Mouse (Mus musculus) forebrain, embryonic 15.5 days (tissue): ENCODE measurements around the gene Neu3. TPM values are rescaled to one million over a fixed set of nuclear protein-coding genes. Genes with fewer than 3 reads are reported as not detected.

Source experiments
- ATAC-seq: fragments of 200-750 bp; cut with Nextera tagmentation; replicated peaks from 2 replicates; pipeline ENCODE4 v1.8.0; 2017; ENCODE audit warnings: mild to moderate bottlenecking, moderate TSS enrichment, moderate library complexity
- H3K27ac ChIP-seq: fragments of 300-500 bp; sonication (generic); replicated peaks from 2 replicates; pipeline ENCODE4 v1.5.1; 2015; ENCODE audit warnings: mild to moderate bottlenecking, inconsistent platforms
- H3K27me3 ChIP-seq: fragments of 300-500 bp; sonication (generic); 2 replicates; pipeline ENCODE4 v1.6.1; 2015; ENCODE audit warnings: inconsistent platforms
- H3K36me3 ChIP-seq: fragments of 300-500 bp; sonication (generic); 2 replicates; pipeline ENCODE4 v1.6.1; 2015; ENCODE audit warnings: mild to moderate bottlenecking, inconsistent platforms
- H3K4me1 ChIP-seq: fragments of 300-500 bp; sonication (generic); 2 replicates; pipeline ENCODE4 v1.6.1; 2015; ENCODE audit warnings: inconsistent platforms
- H3K4me2 ChIP-seq: fragments of 300-500 bp; sonication (generic); replicated peaks from 2 replicates; pipeline ENCODE4 v1.6.1; 2015; ENCODE audit warnings: mild to moderate bottlenecking, inconsistent platforms
- H3K4me3 ChIP-seq: fragments of 300-500 bp; sonication (generic); 2 replicates; pipeline ENCODE4 v1.5.1; 2015; ENCODE audit warnings: mild to moderate bottlenecking, inconsistent platforms
- H3K9ac ChIP-seq: fragments of 300-500 bp; sonication (generic); replicated peaks from 2 replicates; pipeline ENCODE4 v1.6.1; 2015; ENCODE audit warnings: mild to moderate bottlenecking, inconsistent platforms
- H3K9me3 ChIP-seq: fragments of 300-500 bp; sonication (generic); 2 replicates; pipeline ENCODE4 v1.6.1; 2016; ENCODE audit warnings: inconsistent platforms
- WGBS: fragments of 180-500 bp; shearing (Covaris S2); methylation state at CpG from one replicate; pipeline ENCODE4 v1.1.7; 2015; ENCODE audit warnings: mixed read lengths; 5-methylcytosine and 5-hydroxymethylcytosine counted together
- polyA plus RNA-seq: library from polyadenylated mRNA; unstranded; fragments of >200 nt; fragmentation: Nextera tagmentation; extraction: Ambion mirVana; gene quantifications from 2 replicates; pipeline ENCODE4 v1.2.1, GENCODE M21; 2015

The Neu3 gene
- polyA plus RNA-seq, 1 experiment from 2014 or later: 1.9 TPM

DNA sequence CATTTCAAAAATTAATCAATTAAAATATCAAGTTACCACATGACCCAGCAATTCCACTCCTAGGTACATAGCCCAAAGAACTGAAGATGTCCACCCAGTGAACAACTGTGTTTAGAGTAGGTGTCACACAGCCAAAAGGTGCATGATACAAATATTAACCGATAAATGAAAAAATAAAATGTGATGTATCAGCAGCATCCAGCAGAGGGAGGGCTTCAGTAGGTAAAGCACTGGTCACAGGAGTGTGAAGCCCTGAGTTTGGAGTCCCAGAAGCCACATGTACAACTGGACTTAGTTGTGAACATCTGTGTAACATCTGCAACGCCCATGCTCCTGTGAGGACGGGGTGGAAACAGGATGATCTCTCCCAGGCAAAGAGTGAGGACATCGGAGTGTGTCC lies 26.1 kb upstream of the Neu3 start:
- no peak for ATAC-seq
- Histone ChIP-seq H3K36me3 (peaks cover 3% of the 10 kb centered on the region; the same call in 1 of the 2 replicates), H3K4me2 (no peak overlapping the region), H3K4me3 (no peak overlapping the region), H3K9me3 (no peaks in the 10 kb centered on the region), H3K4me1 (peaks cover 28% of the 10 kb centered on the region), H3K27me3 (no peaks in the 10 kb centered on the region), H3K9ac (no peak overlapping the region), H3K27ac (no peak overlapping the region)
- 96% methylated on average over 4 of the region's 4 CpGs for WGBS

DNA sequence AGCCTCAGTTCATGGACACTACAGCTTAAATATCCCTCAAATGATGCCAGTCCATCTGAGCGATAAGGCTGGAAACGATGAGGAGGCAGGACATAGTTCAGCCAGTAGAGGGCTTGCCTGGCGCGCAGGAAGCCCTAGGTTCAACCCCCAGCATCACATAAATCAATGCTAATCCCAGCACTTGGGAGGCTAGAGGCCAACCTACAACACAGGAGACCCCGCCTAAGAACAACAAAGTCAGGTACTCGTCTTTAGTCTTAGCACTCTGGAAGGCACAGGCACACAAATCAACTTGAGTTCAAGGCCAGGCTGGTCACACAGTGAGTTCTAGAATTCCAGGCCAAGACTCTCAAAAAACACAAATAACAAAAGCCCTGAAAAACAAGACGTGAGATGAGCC lies 25.1 kb upstream of the Neu3 start:
- no peak for ATAC-seq
- Histone ChIP-seq H3K4me1 (peaks cover 28% of the 10 kb centered on the region), H3K36me3 (peaks cover 10% of the 10 kb centered on the region), H3K27me3 (no peaks in the 10 kb centered on the region), H3K9me3 (no peaks in the 10 kb centered on the region), H3K9ac (no peak overlapping the region), H3K4me2 (no peak overlapping the region), H3K27ac (no peak overlapping the region), H3K4me3 (no peak overlapping the region)
- WGBS: 93% methylated on average over 7 of the region's 7 CpGs

DNA sequence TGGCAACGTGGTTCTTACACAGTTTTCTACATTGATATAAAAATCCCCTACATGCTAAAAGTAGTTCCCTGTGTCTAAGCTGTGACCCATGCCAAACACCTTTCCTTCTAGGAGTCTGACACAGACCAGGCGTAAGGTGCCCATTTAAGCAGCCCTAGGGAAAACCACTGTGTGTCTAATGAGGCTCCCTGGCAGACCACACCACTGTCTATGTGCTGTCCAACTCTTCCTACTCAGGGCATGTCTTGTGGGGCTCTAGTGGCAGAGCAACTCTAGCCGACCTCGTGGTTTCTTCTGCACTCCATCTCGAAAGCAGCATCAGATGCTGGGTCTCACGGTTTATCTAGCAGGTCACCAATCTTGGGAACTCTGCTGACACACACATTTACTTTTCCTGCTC lies 23.4 kb upstream of the Neu3 start:
- ATAC-seq: no peak
- 90% methylated on average over 6 of the region's 6 CpGs for WGBS
- Histone ChIP-seq H3K4me2 (no peak overlapping the region), H3K9ac (no peak overlapping the region), H3K4me3 (no peak overlapping the region), H3K36me3 (peaks cover 21% of the 10 kb centered on the region), H3K4me1 (peaks cover 17% of the 10 kb centered on the region), H3K9me3 (no peaks in the 10 kb centered on the region), H3K27me3 (no peaks in the 10 kb centered on the region), H3K27ac (no peak overlapping the region)

DNA sequence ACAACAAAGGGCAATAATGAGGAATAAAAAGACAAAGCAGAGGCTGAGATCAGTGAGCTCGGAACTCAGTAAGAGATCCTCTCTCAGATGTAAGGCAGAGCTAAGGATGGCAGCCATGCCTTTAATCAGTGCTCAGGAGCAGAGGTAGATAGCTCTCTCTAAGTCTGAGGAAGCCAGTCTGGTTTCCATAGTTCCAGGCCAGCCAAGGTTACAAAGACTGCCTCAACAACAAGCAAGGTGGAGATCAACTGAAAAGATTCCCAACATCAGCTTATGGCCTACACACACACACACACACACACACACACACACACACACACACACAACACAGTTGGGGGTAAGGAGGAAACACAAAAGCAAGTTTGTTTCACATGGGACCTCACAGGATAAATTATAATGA lies 22.9 kb upstream of the Neu3 start:
- no peaks in the 10 kb centered on the region for H3K27me3 ChIP-seq
- peaks cover 12% of the 10 kb centered on the region for H3K4me1 ChIP-seq
- H3K36me3 ChIP-seq: peaks cover 26% of the 10 kb centered on the region
- H3K27ac ChIP-seq: no peak overlapping the region
- ATAC-seq: no peak
- no peak overlapping the region for H3K4me3 ChIP-seq
- WGBS: 48% methylated on average over 1 of the region's 1 CpGs
- H3K4me2 ChIP-seq: no peak overlapping the region
- H3K9me3 ChIP-seq: no peaks in the 10 kb centered on the region
- H3K9ac ChIP-seq: no peak overlapping the region

DNA sequence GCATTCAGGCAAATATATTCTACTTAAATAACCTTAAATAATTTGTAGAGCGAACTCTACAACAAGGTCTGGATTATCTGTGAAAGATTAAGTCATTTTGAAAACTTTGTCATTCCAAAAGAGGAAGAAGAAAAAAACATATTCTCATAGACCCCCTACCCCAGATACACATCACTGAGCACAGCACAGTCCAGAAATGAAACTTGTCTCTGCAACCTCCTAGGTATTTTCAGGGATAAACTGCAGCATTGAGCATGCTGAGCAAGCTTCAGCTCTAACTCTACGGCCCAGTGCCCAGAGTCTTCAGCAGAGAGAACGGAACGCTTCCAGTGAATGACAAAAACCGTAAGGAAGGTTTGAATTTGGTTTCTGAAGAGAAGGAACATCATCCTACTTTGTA lies 22.3 kb upstream of the Neu3 start:
- H3K36me3 ChIP-seq: peaks cover 32% of the 10 kb centered on the region
- peaks cover 8% of the 10 kb centered on the region for H3K4me1 ChIP-seq
- 84% methylated on average over 5 of the region's 5 CpGs for WGBS
- no peak for ATAC-seq
- no peak overlapping the region for H3K4me2 ChIP-seq
- H3K27ac ChIP-seq: no peak overlapping the region
- no peak overlapping the region for H3K4me3 ChIP-seq
- H3K9me3 ChIP-seq: no peaks in the 10 kb centered on the region
- H3K9ac ChIP-seq: no peak overlapping the region
- H3K27me3 ChIP-seq: no peaks in the 10 kb centered on the region

DNA sequence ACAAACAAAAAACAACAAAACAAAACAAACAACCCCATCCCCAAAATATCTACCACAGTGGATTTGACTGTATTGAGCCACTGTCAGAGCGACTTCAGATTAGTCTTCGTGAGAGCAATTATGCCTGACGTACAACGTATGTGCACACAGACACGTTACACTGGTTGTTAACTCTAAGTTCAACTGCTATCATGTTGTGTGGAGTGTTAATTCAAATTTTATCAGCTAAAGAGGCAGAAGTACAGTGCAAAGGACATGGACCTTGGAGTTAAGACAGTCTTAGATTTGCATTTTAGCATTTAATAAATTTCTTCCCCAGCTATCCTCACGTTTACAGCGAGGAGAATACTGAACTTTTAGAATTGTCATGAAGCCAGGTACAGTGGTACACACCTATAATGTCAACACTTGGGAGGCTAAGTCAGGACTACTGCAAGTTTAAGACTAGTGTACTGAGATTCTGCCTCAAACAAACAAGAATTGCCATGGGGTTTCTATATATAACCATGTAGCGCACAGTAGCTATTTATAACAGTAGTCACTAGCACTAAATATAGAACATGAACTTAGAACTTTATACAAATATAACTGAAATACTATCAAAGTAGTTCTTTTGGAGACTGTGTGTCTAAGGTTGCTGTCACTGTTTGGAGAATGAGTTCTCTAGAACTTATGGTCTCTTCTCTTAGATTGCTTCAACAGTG lies 17.5 kb upstream of the Neu3 start:
- 95% methylated on average over 8 of the region's 8 CpGs for WGBS
- ATAC-seq: no peak

DNA sequence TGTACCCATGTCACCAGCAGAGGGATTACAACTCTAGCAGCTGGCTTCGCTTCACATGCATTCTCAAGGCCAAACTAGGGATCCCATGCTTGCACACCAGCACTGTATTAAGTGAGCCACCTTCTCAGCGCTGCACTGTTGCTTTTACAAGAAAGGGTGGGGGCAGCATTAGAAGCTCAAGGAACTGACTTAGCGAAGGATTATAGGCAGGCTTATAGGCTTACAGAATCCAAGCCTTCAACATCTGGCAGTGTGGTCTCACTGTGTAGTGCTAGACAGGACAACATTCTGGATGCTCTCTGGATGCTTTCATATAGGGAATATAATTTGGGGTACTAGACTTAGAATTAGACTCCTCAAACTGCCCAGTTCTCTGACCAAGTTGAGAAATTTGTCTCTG lies 10.0 kb upstream of the Neu3 start:
- WGBS: 89% methylated on average over 3 of the region's 3 CpGs
- Histone ChIP-seq H3K4me3 (no peak overlapping the region), H3K9me3 (no peaks in the 10 kb centered on the region), H3K4me1 (no peaks in the 10 kb centered on the region), H3K36me3 (peaks cover 57% of the 10 kb centered on the region), H3K27me3 (no peaks in the 10 kb centered on the region), H3K27ac (no peak overlapping the region), H3K4me2 (no peak overlapping the region), H3K9ac (no peak overlapping the region)
- no peak for ATAC-seq

More for the DNA sequence above, 17.5 kb upstream of the Neu3 start:
- H3K4me3 ChIP-seq: no peak overlapping the region
- no peak overlapping the region for H3K4me2 ChIP-seq
- no peak overlapping the region for H3K9ac ChIP-seq
- H3K9me3 ChIP-seq: no peaks in the 10 kb centered on the region
- H3K27ac ChIP-seq: no peak overlapping the region
- H3K36me3 ChIP-seq: peaks cover 73% of the 10 kb centered on the region
- no peaks in the 10 kb centered on the region for H3K4me1 ChIP-seq
- no peaks in the 10 kb centered on the region for H3K27me3 ChIP-seq

DNA sequence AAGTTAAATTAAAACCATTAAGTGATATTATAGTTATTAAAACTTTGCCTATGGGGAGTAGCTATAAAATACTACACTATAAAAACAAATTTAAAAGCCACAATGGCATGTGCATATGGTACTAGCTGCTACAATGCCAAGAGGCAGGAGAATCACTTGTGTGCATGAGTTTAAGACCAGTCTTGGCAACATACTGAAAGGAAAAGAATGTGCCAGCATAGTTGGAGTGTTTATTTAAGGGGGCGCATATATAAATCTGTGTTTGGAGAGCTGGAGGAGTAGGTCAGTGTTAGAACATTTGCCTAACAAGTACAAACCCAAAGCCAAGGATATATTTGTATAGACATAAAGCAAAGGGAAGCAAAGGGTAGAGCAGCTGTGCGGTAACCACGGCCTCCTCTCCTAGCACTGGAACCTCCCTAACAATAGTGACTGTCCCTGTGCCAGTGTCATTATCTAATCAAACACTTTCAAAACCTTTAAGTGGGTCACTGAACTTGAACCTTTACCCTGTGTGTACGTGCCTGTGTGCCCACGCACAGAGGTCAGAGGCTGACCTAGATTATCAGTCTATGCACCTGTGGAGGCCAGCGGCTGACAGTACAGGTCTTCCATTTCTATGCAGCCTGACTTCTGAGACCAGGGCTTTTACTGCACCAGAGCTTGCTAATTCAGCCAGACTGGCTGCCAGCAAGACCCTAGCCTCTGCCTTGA lies 9.3 kb upstream of the Neu3 start:
- no peak for ATAC-seq
- H3K4me1 ChIP-seq: no peaks in the 10 kb centered on the region
- no peaks in the 10 kb centered on the region for H3K9me3 ChIP-seq
- H3K36me3 ChIP-seq: peaks cover 50% of the 10 kb centered on the region
- no peaks in the 10 kb centered on the region for H3K27me3 ChIP-seq
- no peak overlapping the region for H3K4me3 ChIP-seq
- H3K4me2 ChIP-seq: no peak overlapping the region
- H3K9ac ChIP-seq: no peak overlapping the region
- H3K27ac ChIP-seq: no peak overlapping the region
- 80% methylated on average over 6 of the region's 6 CpGs for WGBS

DNA sequence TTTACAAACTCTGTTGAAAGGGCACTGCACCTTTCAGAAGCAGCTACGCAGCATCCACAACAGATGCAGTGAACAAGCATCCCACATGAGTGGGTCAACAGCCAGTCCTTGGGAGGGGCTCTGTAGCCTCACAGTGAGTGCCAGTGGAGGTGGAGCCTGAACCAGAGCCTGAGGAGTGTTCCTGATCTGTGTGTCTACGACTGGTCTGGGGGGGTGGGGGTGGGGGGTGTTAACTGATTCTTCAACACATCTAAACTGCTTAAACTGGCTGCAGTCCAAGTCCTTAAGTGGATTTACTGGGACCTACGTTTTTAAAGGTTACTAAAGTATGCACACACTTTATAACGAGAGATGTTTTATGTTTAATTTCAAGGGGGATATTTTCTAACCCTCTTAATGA lies 8.6 kb upstream of the Neu3 start:
- no peaks in the 10 kb centered on the region for H3K27me3 ChIP-seq
- H3K36me3 ChIP-seq: peaks cover 43% of the 10 kb centered on the region
- no peak overlapping the region for H3K27ac ChIP-seq
- H3K4me3 ChIP-seq: no peak overlapping the region
- no peak overlapping the region for H3K4me2 ChIP-seq
- 38% methylated on average over 4 of the region's 4 CpGs for WGBS
- no peak overlapping the region for H3K9ac ChIP-seq
- no peaks in the 10 kb centered on the region for H3K9me3 ChIP-seq
- no peaks in the 10 kb centered on the region for H3K4me1 ChIP-seq
- no peak for ATAC-seq

DNA sequence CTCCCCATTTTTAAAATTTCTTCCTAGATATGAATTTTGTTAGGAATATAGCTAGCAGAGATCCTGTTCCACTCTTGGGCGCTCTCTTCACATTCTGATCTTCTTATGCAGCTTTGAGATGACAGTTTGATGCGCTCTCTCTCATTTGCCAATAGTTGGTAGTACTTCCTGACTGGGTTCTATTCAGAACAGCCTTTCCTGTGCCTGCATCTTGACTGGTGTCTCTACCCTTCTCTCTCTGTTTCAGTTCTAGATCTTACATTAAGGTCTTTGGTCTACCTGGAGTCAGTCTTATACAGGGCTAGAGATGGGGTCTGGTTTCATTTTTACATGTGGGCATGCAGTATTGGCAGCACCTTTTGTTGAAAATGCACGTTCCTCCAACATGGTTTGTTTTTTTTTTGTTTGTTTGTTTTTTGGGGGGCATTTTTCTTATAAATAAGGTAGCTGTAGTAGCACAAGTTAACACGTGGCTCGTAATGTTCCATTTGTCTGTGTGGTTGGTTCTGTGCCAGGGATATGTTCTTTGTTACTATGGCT lies 6.2 kb upstream of the Neu3 start:
- Histone ChIP-seq H3K36me3 (peaks cover 20% of the 10 kb centered on the region), H3K27ac (no peak overlapping the region), H3K4me2 (no peak overlapping the region), H3K27me3 (no peaks in the 10 kb centered on the region), H3K4me3 (no peak overlapping the region), H3K9ac (no peak overlapping the region), H3K9me3 (no peaks in the 10 kb centered on the region), H3K4me1 (no peaks in the 10 kb centered on the region)
- 83% methylated on average over 5 of the region's 5 CpGs for WGBS
- ATAC-seq: no peak

DNA sequence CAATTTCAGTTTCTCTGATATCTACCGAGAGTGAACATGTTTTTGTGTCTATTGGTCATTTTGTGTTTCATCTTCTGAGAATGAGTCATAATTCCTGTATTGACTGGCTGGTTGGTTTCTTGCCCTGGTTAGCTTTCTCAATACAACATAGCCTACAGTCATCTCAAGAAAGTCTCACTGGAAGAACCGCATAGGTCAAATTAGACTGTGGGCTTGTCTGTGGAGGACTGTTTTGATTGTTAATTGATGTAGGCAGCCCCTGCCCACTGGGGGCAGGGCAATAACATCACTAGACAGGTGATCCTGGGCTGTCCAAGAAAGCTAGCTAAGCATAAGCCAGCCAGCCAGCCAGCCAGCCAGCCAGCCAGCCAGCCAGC lies 5.6 kb upstream of the Neu3 start:
- no peaks in the 10 kb centered on the region for H3K4me1 ChIP-seq
- no peak overlapping the region for H3K9ac ChIP-seq
- H3K4me3 ChIP-seq: no peak overlapping the region
- no peak overlapping the region for H3K4me2 ChIP-seq
- no peaks in the 10 kb centered on the region for H3K27me3 ChIP-seq
- no peak for ATAC-seq
- no peak overlapping the region for H3K27ac ChIP-seq
- peaks cover 15% of the 10 kb centered on the region for H3K36me3 ChIP-seq
- 88% methylated on average over 2 of the region's 2 CpGs for WGBS
- no peaks in the 10 kb centered on the region for H3K9me3 ChIP-seq

DNA sequence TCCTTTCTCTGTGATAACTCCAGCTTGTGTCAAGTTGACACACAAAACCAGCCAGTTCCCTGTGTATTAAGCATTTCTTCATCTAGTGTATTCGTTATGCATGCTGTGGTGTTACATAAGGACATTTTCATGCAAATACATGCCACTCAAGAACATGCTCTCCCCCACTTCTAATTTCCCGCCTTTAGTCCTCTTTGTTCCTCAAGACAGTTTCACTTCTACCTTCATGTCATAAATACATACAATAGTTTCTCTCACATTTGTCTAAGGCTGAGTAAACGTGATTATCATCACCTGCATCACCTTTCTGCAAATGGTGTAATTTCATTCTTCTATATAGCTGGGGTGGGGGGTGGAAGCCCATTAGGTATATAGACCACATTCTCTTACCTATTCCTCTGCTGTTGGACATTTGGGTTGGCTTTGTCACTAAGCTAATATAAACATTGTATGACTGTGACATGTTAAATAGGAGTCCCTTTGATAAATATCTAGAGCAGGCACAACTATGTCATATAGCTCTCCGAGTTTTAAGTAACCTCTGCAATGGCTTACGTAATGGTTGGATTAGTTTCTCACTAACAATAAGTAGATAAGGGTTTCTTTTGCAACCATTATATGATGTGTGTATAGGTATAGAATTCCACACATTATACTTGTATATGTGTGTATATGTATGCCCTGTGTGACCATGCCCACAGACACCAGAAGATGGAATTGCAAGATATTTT lies 5.1 kb upstream of the Neu3 start:
- Histone ChIP-seq H3K9ac (no peak overlapping the region), H3K4me1 (0 out of 2 replicates have a peak, but pooled peaks cover 5% of the 10 kb centered on the region), H3K27me3 (no peaks in the 10 kb centered on the region), H3K4me2 (no peak overlapping the region), H3K27ac (no peak overlapping the region), H3K4me3 (no peak overlapping the region), H3K36me3 (peaks cover 10% of the 10 kb centered on the region), H3K9me3 (no peaks in the 10 kb centered on the region)
- ATAC-seq: no peak
- WGBS: 83% methylated on average over 5 of the region's 5 CpGs
